In the genomic region with DNA sequence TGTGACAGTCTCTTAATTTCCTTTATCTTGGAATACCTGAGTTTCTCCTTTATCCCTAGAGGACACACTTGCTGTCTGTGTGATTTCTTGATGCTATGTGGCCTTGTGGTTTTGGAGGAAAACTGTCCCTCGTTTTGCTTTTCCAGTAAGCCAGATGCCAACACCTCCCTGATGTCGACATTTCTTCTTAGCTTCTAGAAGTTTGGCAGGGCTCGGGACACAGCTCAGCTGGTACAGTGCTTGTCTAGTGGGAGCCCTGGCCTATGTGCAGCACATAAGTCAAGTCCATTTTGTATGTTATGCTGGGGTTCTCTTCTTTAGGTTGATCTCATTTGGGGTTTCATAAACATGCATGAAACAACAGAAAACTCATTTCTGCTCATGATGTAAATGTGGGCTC, we compare ENCODE assay signal across 18 mouse cellular contexts. TPM values are rescaled to one million over a fixed set of nuclear protein-coding genes. Genes with fewer than 3 reads are reported as not detected.
A peak's percentile ranks its signal among the peaks of the same experiment; 100 is the strongest.
DNase-seq lines count a peak whose midpoint lies in the region; ATAC-seq and TF ChIP-seq lines count a peak whose summit lies in the region.
"Had no signal": no experiment of that assay in that cellular context is flagged by ENCODE, and none has a peak within 500 bp of the region (broad histone marks: within the 10 kb centered on the region; RNA-seq: fewer than 3 reads in every experiment).

No protein-coding gene starts in this region.

- H3K9me3 ChIP-seq in lung, embryonic 14.5 days (ENCODE audit: low read depth, low read length) = no peaks in the 10 kb centered on the region
- H3K9me3 ChIP-seq: embryonic facial prominence, embryonic 10.5 days; embryonic facial prominence, embryonic 12.5 days; forebrain, embryonic 13.5 days; forebrain, embryonic 15.5 days had no signal

- DNase-seq in lung, embryonic 14.5 days = peak; percentile 45
- no peak for DNase-seq in lung, postnatal 14 days
- DNase-seq in lung, postnatal 10 days = peak; percentile 54
- DNase-seq in lung, postnatal 25 days (ENCODE audit: low spot score) = no peak
- DNase-seq in adipocyte (ENCODE audit: low spot score) = peak; percentile 66
- no peak for DNase-seq in kidney, postnatal 14 days
- DNase-seq: adrenal gland, adult 8-10 months; adrenal gland, postnatal 14 days; adrenal gland, postnatal 36 days; cerebellum, adult 11-12 months; cerebellum, adult 2 months; cerebellum, adult 9-10 months; cerebellum, postnatal 10 days; cerebellum, postnatal 25 days had no signal

- 41% methylated on average over 3 of the region's 3 CpGs for WGBS in lung, embryonic 14.5 days

- H3K9ac ChIP-seq in lung, embryonic 14.5 days = no peak overlapping the region
- H3K9ac ChIP-seq: embryonic facial prominence, embryonic 12.5 days; forebrain, embryonic 13.5 days; forebrain, embryonic 15.5 days had no signal

- H3K36me3 ChIP-seq in lung, embryonic 14.5 days (ENCODE audit: insufficient read depth) = no peaks in the 10 kb centered on the region
- H3K36me3 ChIP-seq: embryonic facial prominence, embryonic 12.5 days; forebrain, embryonic 15.5 days had no signal

- H3K4me2 ChIP-seq in lung, embryonic 14.5 days = no peak overlapping the region
- H3K4me2 ChIP-seq: embryonic facial prominence, embryonic 12.5 days; forebrain, embryonic 13.5 days; forebrain, embryonic 15.5 days had no signal

- no peak for ATAC-seq in lung, embryonic 14.5 days (ENCODE audit: insufficient read depth)
- ATAC-seq: forebrain, embryonic 13.5 days; forebrain, embryonic 15.5 days had no signal

- no peak for TF ChIP-seq CTCF in lung, embryonic 14.5 days (IDR thresholded peaks at IDR 0.05; ENCODE audit: low read depth)

- H3K4me3 ChIP-seq in lung, embryonic 14.5 days (ENCODE audit: low read depth, low read length) = no peak overlapping the region
- H3K4me3 ChIP-seq: embryonic facial prominence, embryonic 10.5 days; embryonic facial prominence, embryonic 12.5 days; forebrain, embryonic 13.5 days; forebrain, embryonic 15.5 days had no signal

- H3K27me3 ChIP-seq in lung, embryonic 14.5 days (ENCODE audit: insufficient read depth, low read length) = no peaks in the 10 kb centered on the region
- H3K27me3 ChIP-seq: embryonic facial prominence, embryonic 12.5 days; forebrain, embryonic 13.5 days; forebrain, embryonic 15.5 days had no signal

- no peak overlapping the region for H3K27ac ChIP-seq in lung, embryonic 14.5 days (ENCODE audit: low read depth)
- H3K27ac ChIP-seq: embryonic facial prominence, embryonic 10.5 days; embryonic facial prominence, embryonic 12.5 days; forebrain, embryonic 13.5 days; forebrain, embryonic 15.5 days had no signal

- H3K4me1 ChIP-seq in lung, embryonic 14.5 days (ENCODE audit: insufficient read depth) = no peaks in the 10 kb centered on the region
- H3K4me1 ChIP-seq: forebrain, embryonic 15.5 days had no signal

RNA-seq across cellular contexts. Expression of gene Abl1, which starts 50.9 kb away (rescaled TPM):
- polyA plus RNA-seq in lung, embryonic 14.5 days (2014; fragmentation: Nextera tagmentation; extraction: Ambion mirVana) = 52.6 and 54.4 TPM in 2 replicates

Comparison
In these comparisons a context has a peak if more than half of its experiments do, and no peak if none do; other contexts are left out.
1. DNase-seq: peak in lung, embryonic 14.5 days (single experiment), lung, postnatal 10 days (single experiment) and adipocyte (single experiment); none in lung, postnatal 14 days (single experiment), lung, postnatal 25 days (single experiment) and kidney, postnatal 14 days (single experiment).